Mouse (Mus musculus): Measurements from ENCODE around the gene Bmt2. TPM values are rescaled to one million over a fixed set of nuclear protein-coding genes. Genes with fewer than 3 reads are reported as not detected.

The Bmt2 gene
- polyA plus RNA-seq, 1 experiment, result 6.3 TPM

- Histone ChIP-seq H3K4me3 (ENCODE audit: insufficient read depth, low read depth, low read length) (no peak overlapping the region), H3K4me1 (ENCODE audit: control insufficient read depth, insufficient read depth, insufficient read length, low read length) (no peaks in the 10 kb centered on the region), H3K27ac (replicated peaks; ENCODE audit: low read depth, low read length) (no peak overlapping the region)
Observed at GRCm38 (mm10) chr6:13654081-13654480, 23.7 kb downstream of the Bmt2 start.

DNA sequence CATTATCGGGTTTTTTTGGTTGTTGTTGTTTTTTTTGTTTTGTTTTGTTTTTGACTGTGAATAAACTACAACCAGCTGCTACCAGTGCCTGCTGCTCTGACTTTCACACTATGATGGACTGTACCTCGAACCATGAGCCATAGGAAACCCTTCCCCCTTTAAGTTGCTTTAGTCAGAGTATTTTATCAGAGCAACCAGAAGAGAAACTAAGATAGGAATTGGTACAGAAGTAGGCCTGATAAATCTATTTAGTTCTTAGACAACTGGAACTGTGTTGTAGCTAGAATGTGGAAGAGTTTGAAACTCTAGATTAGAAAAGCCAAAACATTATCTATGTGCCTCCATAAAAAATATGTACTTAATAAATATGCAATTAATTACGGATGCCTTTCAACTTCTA, 25.5 kb downstream of the Bmt2 start:
- no peak overlapping the region for H3K4me3 ChIP-seq (ENCODE audit: insufficient read depth, low read depth, low read length)
- H3K4me1 ChIP-seq (ENCODE audit: control insufficient read depth, insufficient read depth, insufficient read length, low read length), result no peaks in the 10 kb centered on the region
- H3K27ac ChIP-seq (replicated peaks; ENCODE audit: low read depth, low read length), result no peak overlapping the region

GRCm38 (mm10) chr6:13650854-13651253, 26.9 kb downstream of the Bmt2 start:
- no peaks in the 10 kb centered on the region for H3K4me1 ChIP-seq (ENCODE audit: control insufficient read depth, insufficient read depth, insufficient read length, low read length)
- H3K4me3 ChIP-seq (ENCODE audit: insufficient read depth, low read depth, low read length), result no peak overlapping the region
- H3K27ac ChIP-seq (replicated peaks; ENCODE audit: low read depth, low read length), result no peak overlapping the region

- Histone ChIP-seq H3K27ac (replicated peaks; ENCODE audit: low read depth, low read length) (no peak overlapping the region), H3K4me3 (ENCODE audit: insufficient read depth, low read depth, low read length) (no peak overlapping the region)
Observed at GRCm38 (mm10) chr6:13648305-13648704, 29.5 kb downstream of the Bmt2 start.

GRCm38 (mm10) chr6:13636582-13636989, 41.2 kb downstream of the Bmt2 start:
- H3K4me1 ChIP-seq (ENCODE audit: control insufficient read depth, insufficient read depth, insufficient read length, low read length), result no peaks in the 10 kb centered on the region
- H3K27ac ChIP-seq (replicated peaks; ENCODE audit: low read depth, low read length), result no peak overlapping the region
- H3K4me3 ChIP-seq (ENCODE audit: insufficient read depth, low read depth, low read length), result no peak overlapping the region

More at GRCm38 (mm10) chr6:13648305-13648704, 29.5 kb downstream of the Bmt2 start:
- H3K4me1 ChIP-seq (ENCODE audit: control insufficient read depth, insufficient read depth, insufficient read length, low read length), result no peaks in the 10 kb centered on the region

GRCm38 (mm10) chr6:13632571-13632970, 45.2 kb downstream of the Bmt2 start:
- Histone ChIP-seq H3K4me1 (ENCODE audit: control insufficient read depth, insufficient read depth, insufficient read length, low read length) (no peaks in the 10 kb centered on the region), H3K4me3 (ENCODE audit: insufficient read depth, low read depth, low read length) (no peak overlapping the region), H3K27ac (replicated peaks; ENCODE audit: low read depth, low read length) (no peak overlapping the region)

- H3K27ac ChIP-seq (replicated peaks; ENCODE audit: low read depth, low read length), result no peak overlapping the region
- no peaks in the 10 kb centered on the region for H3K4me1 ChIP-seq (ENCODE audit: control insufficient read depth, insufficient read depth, insufficient read length, low read length)
- H3K4me3 ChIP-seq (ENCODE audit: insufficient read depth, low read depth, low read length), result no peak overlapping the region
Observed at GRCm38 (mm10) chr6:13630607-13631006, 47.2 kb downstream of the Bmt2 start.

DNA sequence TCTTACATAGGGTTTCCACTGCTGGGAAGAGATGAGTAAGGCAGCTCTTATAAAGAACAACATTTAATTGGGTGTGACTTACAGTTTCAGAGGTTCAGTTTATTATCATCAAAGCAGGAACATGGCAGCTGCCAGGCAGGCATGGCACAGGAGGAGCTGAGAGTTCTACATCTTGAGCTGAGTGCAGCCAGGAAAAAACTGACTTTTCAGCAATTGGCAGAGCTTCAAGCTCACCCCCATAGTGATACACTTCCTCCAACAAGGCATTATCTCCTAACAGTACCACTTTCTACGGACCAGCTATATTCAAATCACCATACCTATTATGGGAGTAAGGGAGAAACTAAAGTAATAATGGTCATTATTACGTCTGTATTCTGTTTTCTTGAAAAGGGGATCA, 58.1 kb downstream of the Bmt2 start:
- H3K4me3 ChIP-seq (ENCODE audit: insufficient read depth, low read depth, low read length), result no peak overlapping the region
- H3K4me1 ChIP-seq (ENCODE audit: control insufficient read depth, insufficient read depth, insufficient read length, low read length), result no peaks in the 10 kb centered on the region
- no peak overlapping the region for H3K27ac ChIP-seq (replicated peaks; ENCODE audit: low read depth, low read length)

- Histone ChIP-seq H3K4me1 (ENCODE audit: control insufficient read depth, insufficient read depth, insufficient read length, low read length) (no peaks in the 10 kb centered on the region), H3K4me3 (ENCODE audit: insufficient read depth, low read depth, low read length) (no peak overlapping the region), H3K27ac (replicated peaks; ENCODE audit: low read depth, low read length) (no peak overlapping the region)
Observed at GRCm38 (mm10) chr6:13617110-13617509, 60.7 kb downstream of the Bmt2 start.

DNA sequence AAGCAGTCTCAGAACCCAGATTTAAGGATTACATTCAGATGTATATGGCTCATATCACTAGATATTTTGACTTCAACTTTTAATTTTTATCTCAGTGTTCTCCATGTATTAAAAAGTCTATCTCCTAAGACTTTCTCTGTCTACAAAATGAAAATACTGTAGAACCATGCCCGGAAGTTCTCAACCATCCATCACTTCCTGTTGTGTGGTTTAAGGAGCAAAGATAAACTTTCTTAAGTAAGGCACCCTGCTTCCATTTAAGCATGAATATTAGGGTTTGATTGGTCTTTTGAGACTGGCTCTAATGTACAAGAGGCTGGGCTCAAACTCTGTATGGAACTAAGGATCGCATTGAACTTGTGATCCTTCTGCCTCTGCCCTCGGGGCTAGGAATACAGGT, 63.2 kb downstream of the Bmt2 start:
- Histone ChIP-seq H3K4me1 (ENCODE audit: control insufficient read depth, insufficient read depth, insufficient read length, low read length) (no peaks in the 10 kb centered on the region), H3K4me3 (ENCODE audit: insufficient read depth, low read depth, low read length) (no peak overlapping the region)

GRCm38 (mm10) chr6:13613671-13614070, 64.1 kb downstream of the Bmt2 start:
- Histone ChIP-seq H3K4me1 (ENCODE audit: control insufficient read depth, insufficient read depth, insufficient read length, low read length) (no peaks in the 10 kb centered on the region), H3K4me3 (ENCODE audit: insufficient read depth, low read depth, low read length) (no peak overlapping the region), H3K27ac (replicated peaks; ENCODE audit: low read depth, low read length) (no peak overlapping the region)

More for the DNA sequence above, 63.2 kb downstream of the Bmt2 start:
- no peak overlapping the region for H3K27ac ChIP-seq (replicated peaks; ENCODE audit: low read depth, low read length)

- Histone ChIP-seq H3K4me1 (ENCODE audit: control insufficient read depth, insufficient read depth, insufficient read length, low read length) (peaks cover 5% of the 10 kb centered on the region; the same call in 1 of the 2 replicates), H3K27ac (replicated peaks; ENCODE audit: low read depth, low read length) (no peak overlapping the region), H3K4me3 (ENCODE audit: insufficient read depth, low read depth, low read length) (no peak overlapping the region)
Observed at GRCm38 (mm10) chr6:13610869-13611268, 66.9 kb downstream of the Bmt2 start.

DNA sequence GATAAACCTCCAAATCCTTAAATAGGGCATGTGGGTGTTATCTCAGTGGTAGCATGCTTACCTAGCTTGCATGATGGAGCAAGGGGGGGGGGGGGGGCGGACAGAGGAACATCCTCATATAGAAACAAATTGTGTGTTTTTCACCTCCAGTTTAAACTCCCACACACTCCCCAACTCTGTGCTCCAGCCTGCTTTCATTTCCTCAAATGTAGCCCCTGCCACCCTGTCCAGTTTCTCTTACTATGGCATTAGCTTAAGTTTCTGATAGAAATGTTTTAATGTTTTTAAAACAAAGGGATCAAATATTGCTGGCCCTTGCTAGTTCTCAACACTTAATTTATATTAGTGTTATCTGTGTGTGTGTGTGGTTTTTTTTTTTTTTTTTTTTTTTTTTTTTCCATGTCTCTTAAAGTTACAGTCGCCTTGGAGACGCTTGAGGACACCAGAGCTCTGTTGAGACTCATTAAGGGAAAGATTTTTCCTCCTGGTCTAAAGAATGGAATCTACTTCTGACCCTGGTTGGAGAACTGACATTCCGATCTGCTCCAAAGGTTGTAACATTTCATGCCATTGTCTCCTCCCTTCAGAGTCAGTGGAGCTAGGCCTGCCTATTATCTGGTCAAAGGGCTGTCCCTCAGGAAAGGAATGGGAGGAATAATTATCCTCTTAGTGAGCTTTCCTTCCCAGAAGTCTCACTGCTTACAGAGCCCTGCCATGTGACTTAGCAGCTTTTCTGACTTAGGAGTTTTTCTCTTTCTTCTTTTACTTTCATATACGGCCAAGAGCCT, 68.2 kb downstream of the Bmt2 start:
- Histone ChIP-seq H3K4me1 (ENCODE audit: control insufficient read depth, insufficient read depth, insufficient read length, low read length) (peaks cover 5% of the 10 kb centered on the region; the same call in 1 of the 2 replicates), H3K4me3 (ENCODE audit: insufficient read depth, low read depth, low read length) (no peak overlapping the region), H3K27ac (replicated peaks; ENCODE audit: low read depth, low read length) (no peak overlapping the region)

DNA sequence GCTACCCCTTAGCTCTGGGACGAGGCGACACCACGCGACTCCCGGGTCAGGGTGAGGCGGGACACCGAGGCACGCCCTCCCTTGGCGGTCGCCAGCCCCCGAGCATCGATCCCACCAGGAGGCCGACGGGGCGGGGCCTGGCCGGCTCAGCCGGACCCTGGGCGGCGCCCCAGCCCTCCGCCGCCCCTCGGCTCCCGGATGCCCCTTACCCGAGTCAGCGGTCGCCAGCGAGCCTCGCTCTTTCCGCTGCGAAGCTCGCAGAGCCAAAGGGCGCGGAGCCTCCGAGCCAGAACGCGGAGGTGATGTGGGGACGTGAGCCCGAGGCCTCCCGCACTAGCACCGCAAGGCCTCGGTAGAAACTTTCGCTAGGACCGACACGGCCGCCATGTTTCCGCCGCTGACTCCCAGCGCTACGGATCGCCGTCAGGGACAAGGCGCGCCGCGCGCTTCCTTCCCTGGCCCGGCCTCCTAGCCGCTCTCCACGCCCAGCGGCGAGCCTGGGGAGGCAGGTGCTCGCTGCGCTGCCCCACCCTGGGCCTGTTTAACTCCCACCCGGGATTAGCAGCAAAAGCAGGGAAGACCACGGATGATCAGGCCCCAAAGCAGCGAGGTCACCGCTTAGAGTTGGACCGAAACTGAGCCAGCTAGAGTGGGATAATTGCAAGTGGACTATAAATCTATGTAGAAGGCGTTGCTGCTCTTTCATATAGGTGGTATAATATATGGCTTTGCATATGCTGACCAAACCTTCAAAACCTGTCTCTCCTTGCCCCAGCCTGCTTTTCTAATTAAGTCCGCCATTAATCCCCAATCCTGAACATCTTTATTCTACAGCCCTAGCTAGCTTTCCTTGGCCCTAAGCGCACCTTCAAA, 69.9 kb downstream of the Bmt2 start, which contains the start of gene Tmem168:
TSS of gene Tmem168 (minus strand) at position 480 of the 873 bp plus-strand sequence.
- Histone ChIP-seq H3K4me3 (ENCODE audit: insufficient read depth, low read depth, low read length) (peak within 1 kb of the TSS; percentile 95), H3K4me1 (ENCODE audit: control insufficient read depth, insufficient read depth, insufficient read length, low read length) (peaks cover 5% of the 10 kb centered on the region; the same call in 1 of the 2 replicates), H3K27ac (replicated peaks; ENCODE audit: low read depth, low read length) (peak within 1 kb of the TSS; percentile 99)

DNA sequence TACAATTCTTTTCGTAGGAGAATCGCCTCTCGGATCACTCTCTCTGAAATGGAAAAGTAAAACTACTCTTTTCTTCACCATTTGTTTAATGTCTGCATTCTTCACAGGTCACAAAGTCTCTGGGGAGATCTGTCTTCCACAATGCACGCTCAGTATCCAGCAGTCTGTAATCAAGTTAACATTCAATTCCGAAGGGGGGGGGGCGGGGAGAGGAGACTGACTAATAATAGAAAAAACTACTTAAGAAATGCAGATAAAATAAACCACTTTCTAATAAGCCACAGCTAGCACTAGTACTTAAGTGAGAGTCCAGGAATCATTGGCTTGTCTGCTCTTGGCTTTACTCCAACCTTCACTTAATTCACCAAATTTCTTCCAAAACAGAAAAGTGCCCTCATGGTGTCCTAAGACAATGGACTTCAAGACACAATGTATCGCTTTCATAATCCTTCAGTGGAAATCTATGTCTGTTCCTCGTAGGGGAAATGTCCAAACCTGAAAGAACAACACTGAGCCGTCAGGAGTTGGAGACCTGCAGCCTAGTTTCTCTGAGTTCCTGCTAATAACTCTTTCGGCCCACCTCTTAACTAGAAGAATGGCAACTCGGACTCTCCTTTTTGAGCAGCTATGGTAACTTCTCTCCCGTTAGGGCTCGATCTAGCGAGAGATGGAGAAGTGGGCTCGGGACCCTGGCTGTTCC, 70.7 kb downstream of the Bmt2 start:
- Histone ChIP-seq H3K4me3 (ENCODE audit: insufficient read depth, low read depth, low read length) (peak overlapping the region; percentile 95), H3K27ac (replicated peaks; ENCODE audit: low read depth, low read length) (peak overlapping the region; percentile 99)

More for the DNA sequence above, 70.7 kb downstream of the Bmt2 start:
- peaks cover 5% of the 10 kb centered on the region; the same call in 1 of the 2 replicates for H3K4me1 ChIP-seq (ENCODE audit: control insufficient read depth, insufficient read depth, insufficient read length, low read length)

Data from brown adipose tissue, adult 24 weeks (tissue).